Mouse (Mus musculus): ENCODE data around the gene Gbx1. TPM values are rescaled to one million over a fixed set of nuclear protein-coding genes. Genes with fewer than 3 reads are reported as not detected.

Gbx1 gene
- total RNA-seq, 2 experiments from 2014 or later, result 0.09 to 0.56 TPM

GRCm38 (mm10) chr5:24523806-24524205 lies 3.2 kb downstream of the Gbx1 start:
- intact Hi-C loops (cut with DNase I), result no loop called here
- no peak overlapping the region for H3K4me3 ChIP-seq
- DNase-seq (ENCODE audit: extremely low spot score in 1 of 2, low spot score in 2 of 2), result no peak
- no peak overlapping the region for H3K27ac ChIP-seq
- TF ChIP-seq CTCF (IDR thresholded peaks at IDR 0.05), result no peak

DNA sequence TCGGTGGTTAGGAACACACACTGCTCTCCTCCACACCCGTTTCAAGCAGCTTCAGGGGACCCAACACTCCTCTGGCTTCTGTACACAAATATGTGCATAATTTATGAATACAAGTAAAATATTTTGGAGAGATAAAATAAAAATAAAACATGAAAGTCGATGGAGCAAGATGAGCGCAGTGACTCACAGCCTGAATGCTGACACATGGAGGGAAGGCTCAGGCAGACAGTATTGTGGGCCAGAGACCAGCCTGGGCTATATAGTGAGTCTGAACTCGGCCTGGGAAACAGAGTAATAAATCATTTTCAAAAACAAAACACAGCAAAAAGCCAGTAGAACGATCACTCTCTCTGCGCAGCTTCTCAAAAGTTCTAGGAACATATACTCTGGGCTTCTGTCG lies 5.6 kb downstream of the Gbx1 start:
- TF ChIP-seq CTCF (IDR thresholded peaks at IDR 0.05), result no peak
- Histone ChIP-seq H3K4me3 (no peak overlapping the region), H3K27ac (no peak overlapping the region)
- intact Hi-C loops (cut with DNase I), result no loop called here
- no peak for DNase-seq (ENCODE audit: extremely low spot score in 1 of 2, low spot score in 2 of 2)

DNA sequence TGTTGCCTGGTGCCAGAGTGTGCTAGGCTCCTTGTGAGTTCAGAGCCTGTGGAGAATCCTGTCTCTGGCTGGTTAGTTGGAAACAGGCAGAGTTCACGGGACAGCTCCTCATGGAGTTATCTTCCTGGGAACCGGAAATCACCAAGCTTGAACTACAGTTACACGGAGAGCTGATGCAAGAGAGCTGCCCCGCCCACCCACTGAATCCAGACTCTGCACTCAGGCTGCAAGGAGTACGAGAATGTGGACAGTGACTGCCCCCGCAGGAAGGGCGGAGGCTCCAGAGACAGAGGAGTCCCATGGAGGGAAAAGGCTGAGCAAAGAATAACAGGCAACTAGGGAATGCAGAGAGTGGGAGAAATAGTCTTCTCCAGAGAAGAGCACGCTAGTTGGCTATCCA lies 14.7 kb downstream of the Gbx1 start:
- TF ChIP-seq CTCF (IDR thresholded peaks at IDR 0.05), result no peak
- intact Hi-C loops (cut with DNase I), result no loop called here
- no peak for DNase-seq (ENCODE audit: extremely low spot score in 1 of 2, low spot score in 2 of 2)
- Histone ChIP-seq H3K4me3 (no peak overlapping the region), H3K27ac (no peak overlapping the region)

GRCm38 (mm10) chr5:24510635-24511034 lies 16.4 kb downstream of the Gbx1 start:
- TF ChIP-seq CTCF (IDR thresholded peaks at IDR 0.05), result peak; percentile 67
- no peak overlapping the region for H3K27ac ChIP-seq
- intact Hi-C loops (cut with DNase I), result loop anchor here (2.0 kb wide), 1 partner anchor 142 kb away; no protein-coding TSS in a partner anchor
- peak in 1 of 2 experiments; percentile 52 for DNase-seq (ENCODE audit: extremely low spot score in 1 of 2, low spot score in 2 of 2)
- H3K4me3 ChIP-seq, result no peak overlapping the region

DNA sequence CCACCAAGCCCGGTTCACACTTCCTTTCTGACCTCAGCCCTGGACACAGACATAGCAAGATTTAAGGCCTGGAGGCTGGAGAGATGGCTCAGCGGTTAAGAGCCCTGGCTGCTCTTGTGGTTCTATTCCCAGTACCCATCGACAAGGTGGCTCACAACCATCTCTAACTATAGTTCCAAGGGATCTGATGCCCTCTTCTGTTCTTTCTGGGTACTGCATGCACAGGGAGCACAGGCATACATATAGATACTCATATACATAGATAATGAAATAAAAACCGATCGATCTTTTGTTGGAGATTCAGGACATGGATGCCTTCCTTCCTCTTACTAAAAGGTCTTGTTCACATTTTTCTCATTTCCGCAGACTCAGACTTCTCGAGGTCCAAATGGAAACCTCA lies 18.6 kb downstream of the Gbx1 start:
- Histone ChIP-seq H3K27ac (no peak overlapping the region), H3K4me3 (no peak overlapping the region)
- TF ChIP-seq CTCF (IDR thresholded peaks at IDR 0.05), result no peak; the same call in 1 of the 2 replicates
- no peak for DNase-seq (ENCODE audit: extremely low spot score in 1 of 2, low spot score in 2 of 2)
- intact Hi-C loops (cut with DNase I), result no loop called here

- no peak for DNase-seq (ENCODE audit: extremely low spot score in 1 of 2, low spot score in 2 of 2)
- TF ChIP-seq CTCF (IDR thresholded peaks at IDR 0.05), result no peak
- intact Hi-C loops (cut with DNase I), result no loop called here
- Histone ChIP-seq H3K27ac (no peak overlapping the region), H3K4me3 (no peak overlapping the region)
These were observed 21.5 kb downstream of the Gbx1 start for GRCm38 (mm10) chr5:24505513-24505912.

GRCm38 (mm10) chr5:24502786-24503185 lies 24.2 kb downstream of the Gbx1 start:
- TF ChIP-seq CTCF (IDR thresholded peaks at IDR 0.05), result no peak

DNA sequence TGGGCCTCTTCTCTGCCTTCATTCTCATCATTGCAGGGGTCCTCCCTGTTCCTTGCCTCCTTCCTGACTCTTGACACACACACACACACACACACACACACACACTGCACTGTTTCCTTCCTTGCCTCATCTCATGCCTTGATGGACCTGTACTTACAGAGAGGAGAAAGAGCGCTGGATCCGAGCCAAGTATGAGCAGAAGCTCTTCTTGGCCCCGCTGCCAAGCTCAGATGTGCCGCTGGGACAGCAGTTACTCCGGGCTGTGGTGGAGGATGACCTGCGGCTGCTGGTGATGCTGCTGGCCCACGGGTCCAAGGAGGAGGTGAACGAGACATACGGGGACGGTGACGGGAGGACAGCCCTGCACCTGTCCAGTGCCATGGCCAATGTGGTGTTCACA lies 26.2 kb downstream of the Gbx1 start:
- no peak for TF ChIP-seq CTCF (IDR thresholded peaks at IDR 0.05)
- no peak for DNase-seq (ENCODE audit: extremely low spot score in 1 of 2, low spot score in 2 of 2)

More at GRCm38 (mm10) chr5:24502786-24503185, 24.2 kb downstream of the Gbx1 start:
- no peak for DNase-seq (ENCODE audit: extremely low spot score in 1 of 2, low spot score in 2 of 2)
- Histone ChIP-seq H3K4me3 (no peak overlapping the region), H3K27ac (no peak overlapping the region)
- intact Hi-C loops (cut with DNase I), result no loop called here

DNA sequence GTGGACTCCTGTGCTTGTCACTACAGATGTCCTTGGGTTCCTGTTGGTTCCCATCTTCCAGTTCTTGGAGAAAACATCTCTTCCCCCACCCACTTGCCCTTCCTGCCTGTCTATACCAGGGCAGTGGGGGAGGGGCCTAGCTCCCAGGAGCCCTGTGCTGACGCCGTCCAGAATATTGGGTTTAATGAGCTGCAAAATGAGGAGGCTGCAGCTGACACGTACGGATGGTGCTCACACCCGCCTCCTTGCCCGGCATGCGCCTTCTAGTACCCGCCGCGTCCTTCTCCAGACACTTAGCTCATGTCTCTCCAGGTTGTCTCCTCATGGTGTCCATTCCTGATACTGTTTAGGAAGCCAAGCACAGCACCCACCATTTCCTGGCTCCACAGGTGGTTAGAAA lies 27.9 kb downstream of the Gbx1 start:
- Histone ChIP-seq H3K27ac (no peak overlapping the region), H3K4me3 (no peak overlapping the region)
- no peak for DNase-seq (ENCODE audit: extremely low spot score in 1 of 2, low spot score in 2 of 2)
- intact Hi-C loops (cut with DNase I), result no loop called here
- no peak for TF ChIP-seq CTCF (IDR thresholded peaks at IDR 0.05)

More for the DNA sequence above, 26.2 kb downstream of the Gbx1 start:
- H3K4me3 ChIP-seq, result no peak overlapping the region
- intact Hi-C loops (cut with DNase I), result no loop called here
- no peak overlapping the region for H3K27ac ChIP-seq

DNA sequence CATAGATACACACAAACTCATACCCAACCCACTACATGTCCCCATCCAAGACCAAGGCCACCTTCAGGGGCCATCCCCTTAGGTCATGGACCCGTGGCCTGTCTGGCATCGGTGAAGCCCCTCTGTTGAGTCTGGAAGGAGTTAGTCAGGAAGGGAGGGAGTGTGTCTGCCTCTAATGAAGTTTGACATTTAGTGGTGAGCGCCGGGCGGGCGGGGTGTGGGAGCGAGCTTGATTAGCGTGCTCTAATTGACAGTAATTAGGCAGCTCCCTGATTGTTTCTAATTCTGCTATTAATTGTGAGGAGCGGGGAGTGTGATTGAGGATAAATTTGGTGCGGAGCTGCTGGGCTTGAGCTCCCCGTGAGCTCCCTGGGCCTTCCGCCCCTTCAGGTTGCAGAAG lies 29.5 kb downstream of the Gbx1 start:
- Histone ChIP-seq H3K27ac (no peak overlapping the region), H3K4me3 (no peak overlapping the region)
- TF ChIP-seq CTCF (IDR thresholded peaks at IDR 0.05), result no peak
- DNase-seq (ENCODE audit: extremely low spot score in 1 of 2, low spot score in 2 of 2), result no peak
- intact Hi-C loops (cut with DNase I), result no loop called here

GRCm38 (mm10) chr5:24496756-24497155 lies 30.2 kb downstream of the Gbx1 start:
- TF ChIP-seq CTCF (IDR thresholded peaks at IDR 0.05), result no peak
- intact Hi-C loops (cut with DNase I), result no loop called here
- H3K27ac ChIP-seq, result no peak overlapping the region
- DNase-seq (ENCODE audit: extremely low spot score in 1 of 2, low spot score in 2 of 2), result no peak
- H3K4me3 ChIP-seq, result no peak overlapping the region

DNA sequence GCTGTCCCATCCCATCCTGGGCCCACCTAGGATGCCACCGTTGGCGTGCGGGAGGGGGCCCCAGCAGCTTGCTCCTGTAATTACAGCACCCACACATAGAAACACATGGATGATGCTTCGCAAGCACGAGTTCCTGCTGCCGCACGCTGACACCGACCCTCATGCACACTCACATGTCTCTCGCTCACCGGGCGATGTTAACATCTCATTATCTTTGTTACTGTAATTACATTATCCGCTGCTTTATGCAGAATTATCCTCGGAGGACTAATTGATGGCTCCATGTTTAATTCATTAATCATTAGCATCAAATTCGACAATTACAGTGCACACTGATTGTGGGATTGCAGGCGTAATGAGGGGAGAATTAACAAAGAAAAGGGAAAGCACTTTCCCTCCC lies 32.0 kb downstream of the Gbx1 start:
- DNase-seq (ENCODE audit: extremely low spot score in 1 of 2, low spot score in 2 of 2), result no peak
- no peak overlapping the region for H3K4me3 ChIP-seq
- H3K27ac ChIP-seq, result no peak overlapping the region
- intact Hi-C loops (cut with DNase I), result no loop called here
- no peak for TF ChIP-seq CTCF (IDR thresholded peaks at IDR 0.05)

GRCm38 (mm10) chr5:24492546-24493285 lies 34.3 kb downstream of the Gbx1 start:
- intact Hi-C loops (cut with DNase I), result no loop called here
- Histone ChIP-seq H3K27ac (no peak overlapping the region), H3K4me3 (no peak overlapping the region)
- DNase-seq (ENCODE audit: extremely low spot score in 1 of 2, low spot score in 2 of 2), result no peak
- no peak for TF ChIP-seq CTCF (IDR thresholded peaks at IDR 0.05)

Data from left cerebral cortex, adult 2 months (tissue).